Mouse (Mus musculus) left cerebral cortex, postnatal 4 days (tissue): Measurements from ENCODE around the gene Olfr855. TPM values are rescaled to one million over a fixed set of nuclear protein-coding genes. Genes with fewer than 3 reads are reported as not detected.

Experiments
- DNase-seq: peaks from one replicate; pipeline ENCODE4 v3.0.0-alpha.2; 2022
- intact Hi-C: fragments of 180-260 bp; cut with DNase I; formaldehyde crosslinking; loops from one replicate; pipeline ENCODE4 v1.15.1; 2025
- total RNA-seq, 2 experiments: library from RNA; stranded (reverse); gene quantifications; 2 replicates each; pipeline ENCODE4 v1.2.3; 2021

Olfr855 gene
- total RNA-seq: not detected

DNA sequence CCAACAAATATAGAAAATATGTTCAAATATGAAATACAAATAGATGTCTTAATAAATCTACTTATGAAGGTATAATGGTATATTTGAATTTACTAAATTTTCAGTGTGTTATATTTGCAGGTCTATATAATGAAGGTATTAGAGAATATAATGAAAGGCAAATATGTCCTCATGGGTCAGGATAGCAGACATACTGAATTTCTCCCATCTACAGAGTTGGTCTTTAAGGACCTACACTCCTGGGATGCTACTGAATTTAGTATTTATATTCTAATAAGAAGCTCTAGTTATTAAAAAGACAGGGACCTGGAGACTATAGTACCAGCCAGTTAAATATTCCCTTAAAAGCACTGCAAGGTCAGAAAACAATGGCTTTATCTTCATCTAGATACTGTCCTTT lies at the start of gene Olfr855:
TSS of gene Olfr855 (plus strand) at position 301 of the 400 bp plus-strand sequence.
- no peak for DNase-seq

DNA sequence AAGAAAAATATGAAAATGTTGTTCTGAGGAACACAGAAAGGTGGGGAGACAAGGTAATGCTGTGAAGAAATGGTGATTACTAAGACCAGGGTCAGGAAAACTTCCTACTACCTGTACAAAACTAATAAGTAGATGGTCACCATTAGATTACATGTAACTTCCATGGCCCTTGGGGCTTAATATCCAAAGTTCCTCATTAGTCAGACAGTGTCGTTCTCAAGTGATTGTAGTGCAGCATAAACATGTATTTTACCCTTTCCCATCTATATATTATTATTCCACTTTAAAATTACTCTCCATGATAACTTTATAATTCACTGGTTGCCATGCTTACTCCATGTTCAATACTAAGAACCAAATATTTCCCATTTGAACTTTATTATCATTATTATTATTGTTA lies 41.4 kb upstream of the Olfr855 start, which contains the start of gene Olfr853:
TSS of gene Olfr853 (minus strand) at position 101 of the 400 bp plus-strand sequence.
- DNase-seq: no peak
- intact Hi-C loops: no loop called here

More for the DNA sequence above, at the start of gene Olfr855:
- intact Hi-C loops: no loop called here

DNA sequence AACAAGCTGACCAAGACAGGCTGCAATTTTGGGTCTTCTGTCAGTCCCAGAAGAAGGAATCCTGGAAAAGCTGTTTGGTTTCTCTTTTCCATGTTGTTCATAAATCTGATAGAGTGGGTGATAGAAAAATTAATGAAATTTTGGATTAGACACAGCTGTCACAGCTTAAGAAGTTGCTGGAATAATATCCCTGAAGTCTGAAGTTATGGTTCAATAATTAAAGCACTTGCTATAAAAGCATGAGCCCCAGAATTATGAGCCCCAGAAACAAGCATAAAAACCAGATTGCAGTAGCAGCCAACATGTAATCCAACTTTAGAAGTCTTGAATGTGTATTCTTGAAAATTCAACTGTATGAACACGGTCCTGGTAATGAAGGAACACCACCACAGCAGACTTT lies 15.1 kb upstream of the Olfr855 start, which contains the start of gene Olfr854:
TSS of gene Olfr854 (minus strand) at position 101 of the 400 bp plus-strand sequence.
- intact Hi-C loops: no loop called here
- DNase-seq: no peak

DNA sequence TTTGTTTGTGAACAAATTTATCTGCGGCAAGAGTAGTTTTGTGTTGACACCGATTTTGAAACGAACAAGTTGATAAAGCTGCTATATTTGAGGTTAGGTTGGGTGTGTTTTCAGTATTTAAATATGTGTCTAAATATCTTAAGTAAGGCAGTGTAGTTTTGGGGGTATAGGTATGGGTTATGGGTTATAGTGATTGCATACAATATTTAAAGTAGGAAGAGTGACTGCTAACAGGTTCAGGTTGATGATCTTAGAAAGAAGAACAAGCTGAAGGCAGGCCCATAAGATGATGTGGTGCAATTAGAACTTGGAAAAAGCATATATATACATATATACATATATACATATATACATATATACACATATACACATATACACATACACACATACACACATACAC lies 38.9 kb downstream of the Olfr855 start:
- DNase-seq: no peak
- intact Hi-C loops: no loop called here

DNA sequence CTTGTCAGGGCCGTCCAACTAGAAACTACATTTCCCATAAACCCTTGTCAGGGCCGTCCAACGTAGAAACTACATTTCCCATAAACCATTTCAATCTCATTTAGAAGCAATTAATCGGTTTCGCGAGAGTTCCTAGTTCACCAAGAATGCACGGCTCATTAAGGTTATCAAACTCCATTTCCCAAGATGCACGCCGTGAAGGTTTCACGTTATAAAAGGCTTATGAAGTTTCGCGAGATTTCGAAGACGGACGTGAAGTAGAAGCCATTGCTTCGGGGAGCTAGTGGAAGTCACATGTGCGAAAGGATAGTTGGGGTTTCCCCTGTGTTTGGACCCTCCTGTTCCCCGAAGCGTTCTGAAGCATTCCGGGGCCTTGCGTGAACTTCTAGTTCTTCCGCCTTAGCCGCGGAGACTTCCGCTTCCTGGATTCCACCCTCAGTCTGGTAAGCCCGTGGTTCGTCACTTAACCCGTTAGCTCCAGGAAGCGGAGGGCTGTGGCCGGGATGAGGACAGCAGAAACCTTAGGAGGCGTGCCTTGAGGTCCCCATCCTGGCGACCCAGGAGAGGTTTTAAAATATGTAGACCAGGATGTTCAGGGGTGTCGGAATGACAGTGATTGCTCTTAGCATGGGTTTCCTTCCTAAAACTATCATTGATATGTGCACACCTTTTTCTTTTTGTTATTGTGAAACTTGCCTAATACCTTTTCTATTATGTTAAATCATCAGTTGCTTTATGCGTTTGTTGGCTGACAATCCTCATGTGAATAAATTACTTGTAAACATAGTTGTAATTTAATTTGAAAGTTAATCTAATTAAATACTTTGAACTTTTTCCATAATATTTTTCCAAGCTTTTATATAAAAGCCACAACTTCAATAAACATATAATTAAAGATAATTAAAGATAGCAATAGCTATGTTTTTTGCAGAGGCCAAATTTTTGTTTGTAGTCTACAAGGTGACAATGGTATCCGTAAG lies 39.7 kb downstream of the Olfr855 start, which contains the start of gene Zfp317:
TSS of gene Zfp317 (plus strand) at position 260 of the 980 bp plus-strand sequence.
- intact Hi-C loops: no loop called here
- peak; percentile 86 for DNase-seq

DNA sequence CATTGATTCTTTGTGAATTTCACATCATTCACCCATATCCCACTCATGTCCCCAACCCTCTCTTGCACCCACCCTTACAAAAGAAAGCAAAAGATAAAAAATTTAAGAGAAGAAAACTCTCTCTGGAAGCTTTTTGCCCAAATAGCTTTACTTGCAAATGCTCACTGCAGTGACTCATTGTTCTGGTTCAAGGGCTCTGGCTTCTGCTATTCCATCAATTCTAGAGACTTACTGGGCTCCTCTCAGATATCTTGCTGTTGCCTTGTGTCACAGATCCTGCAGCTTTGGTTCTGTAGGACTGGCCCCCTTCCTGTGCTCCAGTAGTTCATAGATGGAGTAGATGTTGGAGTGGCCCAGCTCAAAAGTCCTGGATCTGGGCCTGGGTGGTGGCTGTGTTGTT lies 47.2 kb downstream of the Olfr855 start:
- intact Hi-C loops: no loop called here
- DNase-seq: no peak

Other genes with a start within 250 kb of the Olfr855 start
- gene Olfr845, start 246.2 kb upstream of the Olfr855 start, total RNA-seq: not detected
- gene Olfr846, start 218.6 kb upstream of the Olfr855 start, total RNA-seq: not detected
- gene Olfr847, start 203.9 kb upstream of the Olfr855 start, total RNA-seq: not detected
- not detected for gene Olfr849, start 142.4 kb upstream of the Olfr855 start, total RNA-seq
- gene Olfr850, start 104.4 kb upstream of the Olfr855 start, total RNA-seq: not detected
- not detected for gene Olfr851, start 89.3 kb upstream of the Olfr855 start, total RNA-seq
- gene Olfr853, start 41.5 kb upstream of the Olfr855 start, total RNA-seq: not detected
- not detected for gene Olfr854, start 15.2 kb upstream of the Olfr855 start, total RNA-seq
- 10 to 100 TPM; 26.7 to 28.0 TPM for gene Zfp317, start 39.5 kb downstream of the Olfr855 start, total RNA-seq
- not detected for gene Olfr857, start 126.8 kb downstream of the Olfr855 start, total RNA-seq
- gene Olfr58, start 197.7 kb downstream of the Olfr855 start, total RNA-seq: not detected
- not detected for gene Olfr859, start 222.3 kb downstream of the Olfr855 start, total RNA-seq